Mouse (Mus musculus) cerebellum, adult 8-10 months (tissue): ENCODE results near the gene Rdh13.

ENCODE experiments used
- DNase-seq: peaks from one replicate; pipeline ENCODE4 v3.0.0; 2022

Gene Rdh13

GRCm38 (mm10) chr7:4445216-4445791 lies at the start of gene Rdh13:
Gene Rdh13 (minus strand): TSS chr7:4445649.
- DNase-seq = peak; percentile 89

- no peak for DNase-seq
Observed at GRCm38 (mm10) chr7:4493991-4494390, 48.5 kb upstream of the Rdh13 start.

GRCm38 (mm10) chr7:4492284-4493224 lies 47.1 kb upstream of the Rdh13 start:
- no peak for DNase-seq

- no peak for DNase-seq
Observed at GRCm38 (mm10) chr7:4491308-4491707, 45.9 kb upstream of the Rdh13 start.

GRCm38 (mm10) chr7:4482281-4482680 lies 36.8 kb upstream of the Rdh13 start:
- no peak for DNase-seq

- peak; percentile 47 for DNase-seq
Observed at GRCm38 (mm10) chr7:4479674-4480073, 34.2 kb upstream of the Rdh13 start.

GRCm38 (mm10) chr7:4478796-4479291 lies 33.4 kb upstream of the Rdh13 start:
- no peak for DNase-seq

- DNase-seq = peak; percentile 62
Observed at GRCm38 (mm10) chr7:4478021-4478795, 32.8 kb upstream of the Rdh13 start.

- DNase-seq = no peak
Observed at GRCm38 (mm10) chr7:4473940-4474339, 28.5 kb upstream of the Rdh13 start.

- peak; percentile 59 for DNase-seq
Observed at GRCm38 (mm10) chr7:4471179-4471555, 25.7 kb upstream of the Rdh13 start.

GRCm38 (mm10) chr7:4470275-4471178 lies 25.1 kb upstream of the Rdh13 start:
- DNase-seq = no peak

- no peak for DNase-seq
Observed at GRCm38 (mm10) chr7:4467801-4468200, 22.4 kb upstream of the Rdh13 start.

GRCm38 (mm10) chr7:4464194-4464824 lies 18.9 kb upstream of the Rdh13 start:
- no peak for DNase-seq

- DNase-seq = no peak
Observed at GRCm38 (mm10) chr7:4460576-4461434, 15.4 kb upstream of the Rdh13 start, which contains the start of gene Eps8l1. Gene Eps8l1 (plus strand): TSS chr7:4460674.

- DNase-seq = no peak
Observed at GRCm38 (mm10) chr7:4452644-4453043, 7.2 kb upstream of the Rdh13 start.

- DNase-seq = no peak
Observed at GRCm38 (mm10) chr7:4449211-4449610, 3.8 kb upstream of the Rdh13 start.

- DNase-seq = no peak
Observed at GRCm38 (mm10) chr7:4448439-4448838, 3.0 kb upstream of the Rdh13 start.

- DNase-seq = peak; percentile 26
Observed at GRCm38 (mm10) chr7:4447138-4447537, 1.7 kb upstream of the Rdh13 start.

GRCm38 (mm10) chr7:4440549-4440948 lies 4.9 kb downstream of the Rdh13 start:
- no peak for DNase-seq

- DNase-seq = no peak
Observed at GRCm38 (mm10) chr7:4437721-4438120, 7.7 kb downstream of the Rdh13 start.

- DNase-seq = no peak
Observed at GRCm38 (mm10) chr7:4432026-4432425, 13.4 kb downstream of the Rdh13 start.
